Mouse (Mus musculus) CH12F3 (cell line): ENCODE results near the gene B3gnt6.

ENCODE experiments used
- in situ Hi-C: fragments of 300-500 bp; cut with MboI; formaldehyde crosslinking; loops from 2 replicates; pipeline ENCODE4 v1.14.3; 2020; ENCODE audit warnings: low sequenced_read_pairs

The B3gnt6 gene

GRCm38 (mm10) chr7:98177566-98177928 is 21.7 kb downstream of the B3gnt6 start:
- in situ Hi-C loops, result no loop called here

GRCm38 (mm10) chr7:98177071-98177485 is 22.2 kb downstream of the B3gnt6 start:
- in situ Hi-C loops, result no loop called here

GRCm38 (mm10) chr7:98176322-98177070 is 22.8 kb downstream of the B3gnt6 start:
- in situ Hi-C loops, result no loop called here

GRCm38 (mm10) chr7:98174883-98175755 is 24.2 kb downstream of the B3gnt6 start:
- in situ Hi-C loops, result no loop called here

GRCm38 (mm10) chr7:98173408-98173807 is 25.9 kb downstream of the B3gnt6 start:
- in situ Hi-C loops, result no loop called here

- in situ Hi-C loops, result no loop called here
Measured at GRCm38 (mm10) chr7:98172661-98173060, 26.6 kb downstream of the B3gnt6 start.

- in situ Hi-C loops, result no loop called here
Measured at GRCm38 (mm10) chr7:98171141-98172073, 27.9 kb downstream of the B3gnt6 start.

- in situ Hi-C loops, result no loop called here
Measured at GRCm38 (mm10) chr7:98164999-98165528, 34.2 kb downstream of the B3gnt6 start.

- in situ Hi-C loops, result no loop called here
Measured at GRCm38 (mm10) chr7:98164382-98164998, 34.8 kb downstream of the B3gnt6 start.

GRCm38 (mm10) chr7:98163700-98164099 is 35.6 kb downstream of the B3gnt6 start:
- in situ Hi-C loops, result no loop called here

- in situ Hi-C loops, result no loop called here
Measured at GRCm38 (mm10) chr7:98162239-98162638, 37.0 kb downstream of the B3gnt6 start.

GRCm38 (mm10) chr7:98160041-98160740 is 39.1 kb downstream of the B3gnt6 start:
- in situ Hi-C loops, result no loop called here

- in situ Hi-C loops, result no loop called here
Measured at GRCm38 (mm10) chr7:98158481-98158880, 40.8 kb downstream of the B3gnt6 start.

- in situ Hi-C loops, result no loop called here
Measured at GRCm38 (mm10) chr7:98157636-98158332, 41.5 kb downstream of the B3gnt6 start.

GRCm38 (mm10) chr7:98156280-98156665 is 43.0 kb downstream of the B3gnt6 start:
- in situ Hi-C loops, result no loop called here

- in situ Hi-C loops, result no loop called here
Measured at GRCm38 (mm10) chr7:98155546-98156279, 43.6 kb downstream of the B3gnt6 start.

- in situ Hi-C loops, result no loop called here
Measured at GRCm38 (mm10) chr7:98153892-98154291, 45.4 kb downstream of the B3gnt6 start.

- in situ Hi-C loops, result no loop called here
Measured at GRCm38 (mm10) chr7:98153345-98153744, 45.9 kb downstream of the B3gnt6 start.
